Mouse (Mus musculus) limb, embryonic 12.5 days (tissue): ENCODE measurements around the gene Cenpm. TPM values are rescaled to one million over a fixed set of nuclear protein-coding genes. Genes with fewer than 3 reads are reported as not detected.

Source experiments
- ATAC-seq: fragments of 200-750 bp; cut with Nextera tagmentation; 2 replicates; pipeline ENCODE4 v1.8.0; 2017; ENCODE audit warnings: low read depth, moderate TSS enrichment; ENCODE audit not compliant: insufficient number of reproducible peaks, insufficient read depth, low FRiP score, low TSS enrichment
- H3K27ac ChIP-seq: fragments of 300-500 bp; sonication (generic); 2 replicates; pipeline ENCODE4 v1.5.1; 2016; ENCODE audit warnings: mild to moderate bottlenecking, moderate library complexity
- H3K27me3 ChIP-seq: fragments of 300-500 bp; sonication (generic); 2 replicates; pipeline ENCODE4 v1.6.1; 2016; ENCODE audit warnings: mild to moderate bottlenecking, moderate library complexity
- H3K36me3 ChIP-seq: fragments of 300-500 bp; sonication (generic); 2 replicates; pipeline ENCODE4 v1.6.1; 2016; ENCODE audit warnings: mild to moderate bottlenecking, moderate library complexity
- H3K4me1 ChIP-seq: fragments of 300-500 bp; sonication (generic); replicated peaks from 2 replicates; pipeline ENCODE4 v1.6.1; 2016
- H3K4me2 ChIP-seq: fragments of 300-500 bp; sonication (generic); 2 replicates; pipeline ENCODE4 v1.6.1; 2016; ENCODE audit warnings: mild to moderate bottlenecking, moderate library complexity
- H3K4me3 ChIP-seq: fragments of 300-500 bp; sonication (generic); replicated peaks from 2 replicates; pipeline ENCODE4 v1.5.1; 2016; ENCODE audit warnings: mild to moderate bottlenecking
- H3K9ac ChIP-seq: fragments of 300-500 bp; sonication (generic); replicated peaks from 2 replicates; pipeline ENCODE4 v1.6.1; 2016; ENCODE audit warnings: mild to moderate bottlenecking, moderate library complexity
- H3K9me3 ChIP-seq: fragments of 300-500 bp; sonication (generic); 2 replicates; pipeline ENCODE4 v1.6.1; 2016; ENCODE audit warnings: mild to moderate bottlenecking, moderate library complexity
- WGBS: fragments of 180-500 bp; shearing (Covaris S2); methylation state at CpG from one replicate; pipeline ENCODE4 v1.1.7; 2016; 5-methylcytosine and 5-hydroxymethylcytosine counted together
- polyA plus RNA-seq: library from polyadenylated mRNA; unstranded; fragments of >200 nt; fragmentation: Nextera tagmentation; extraction: Ambion mirVana; gene quantifications from 2 replicates; pipeline ENCODE4 v1.2.1, GENCODE M21; 2016

The Cenpm gene
- polyA plus RNA-seq = 75.5 and 75.7 TPM in 2 replicates

DNA sequence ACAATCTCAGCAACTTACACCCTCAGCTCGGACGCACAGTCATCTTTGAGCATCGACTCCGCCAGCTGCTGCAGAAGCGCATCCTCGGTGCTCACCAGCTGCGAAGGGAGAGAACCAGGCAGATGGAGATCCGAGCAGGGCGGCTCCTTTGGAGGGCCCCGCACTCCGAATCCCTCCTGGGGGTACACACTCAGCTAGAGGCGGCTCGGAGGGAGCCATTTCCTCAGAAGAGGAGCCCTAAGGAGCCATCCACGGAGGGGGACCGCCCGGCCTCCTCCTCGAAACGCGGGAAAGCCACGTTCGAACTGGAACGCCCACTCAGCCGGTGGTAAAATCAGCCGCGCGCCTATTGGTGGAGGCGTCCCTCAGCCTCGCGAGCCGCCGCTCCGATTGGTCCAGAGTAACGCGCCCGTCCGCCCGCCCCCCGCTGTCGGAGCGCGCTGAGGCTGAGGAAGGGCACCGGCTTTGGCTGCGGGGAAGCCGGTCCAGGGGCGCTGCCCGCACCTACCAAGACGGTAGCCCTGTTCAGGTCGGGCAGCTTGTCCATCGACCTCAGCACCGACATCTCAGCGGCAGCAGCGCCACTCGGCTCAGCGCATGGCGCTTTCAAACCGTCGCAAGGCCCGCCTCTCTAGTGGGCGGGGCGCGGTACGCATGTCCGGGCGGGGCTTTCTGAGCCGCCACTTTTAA is at the start of gene Cenpm:
TSS of gene Cenpm (minus strand) at position 634 of the 690 bp plus-strand sequence.
- H3K27me3 ChIP-seq = no peaks in the 10 kb centered on the region
- H3K27ac ChIP-seq = peak within 1 kb of the TSS; percentile 91
- H3K9ac ChIP-seq = peak within 1 kb of the TSS; percentile 70
- ATAC-seq = peak; percentile 94
- H3K4me2 ChIP-seq = peak within 1 kb of the TSS; percentile 93
- peak within 1 kb of the TSS; percentile 70 for H3K4me3 ChIP-seq
- no peaks in the 10 kb centered on the region for H3K9me3 ChIP-seq
- WGBS = under 1% methylated on average over 64 of the region's 65 CpGs
- H3K4me1 ChIP-seq = peaks cover 12% of the 10 kb centered on the region
- H3K36me3 ChIP-seq = peaks cover 6% of the 10 kb centered on the region; the same call in 1 of the 2 replicates

DNA sequence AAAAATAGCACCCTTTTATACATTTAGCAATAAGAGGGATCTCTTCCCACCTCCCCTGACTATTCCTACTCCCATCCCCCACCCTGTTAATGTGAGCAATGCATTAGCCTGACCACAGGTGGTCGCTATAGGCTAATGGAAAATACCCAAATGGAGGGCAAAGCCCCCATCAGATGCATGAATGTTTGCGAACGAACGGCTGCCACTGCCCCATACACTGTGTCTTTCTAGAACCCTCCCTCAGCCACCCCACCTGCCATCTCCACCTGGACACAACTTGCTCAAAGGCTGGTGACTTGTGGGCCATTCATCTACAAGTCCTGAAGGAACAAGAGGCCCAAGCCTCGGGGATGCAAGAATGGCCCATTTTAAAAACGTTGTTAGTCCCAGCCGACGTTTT is 49.5 kb upstream of the Cenpm start:
- Histone ChIP-seq H3K36me3 (peaks cover 21% of the 10 kb centered on the region), H3K4me3 (no peak overlapping the region), H3K27ac (no peak overlapping the region), H3K4me1 (peaks cover 7% of the 10 kb centered on the region), H3K9me3 (no peaks in the 10 kb centered on the region), H3K27me3 (peaks cover 7% of the 10 kb centered on the region), H3K9ac (no peak overlapping the region), H3K4me2 (no peak overlapping the region)
- WGBS = 53% methylated on average over 8 of the region's 8 CpGs
- no peak for ATAC-seq

DNA sequence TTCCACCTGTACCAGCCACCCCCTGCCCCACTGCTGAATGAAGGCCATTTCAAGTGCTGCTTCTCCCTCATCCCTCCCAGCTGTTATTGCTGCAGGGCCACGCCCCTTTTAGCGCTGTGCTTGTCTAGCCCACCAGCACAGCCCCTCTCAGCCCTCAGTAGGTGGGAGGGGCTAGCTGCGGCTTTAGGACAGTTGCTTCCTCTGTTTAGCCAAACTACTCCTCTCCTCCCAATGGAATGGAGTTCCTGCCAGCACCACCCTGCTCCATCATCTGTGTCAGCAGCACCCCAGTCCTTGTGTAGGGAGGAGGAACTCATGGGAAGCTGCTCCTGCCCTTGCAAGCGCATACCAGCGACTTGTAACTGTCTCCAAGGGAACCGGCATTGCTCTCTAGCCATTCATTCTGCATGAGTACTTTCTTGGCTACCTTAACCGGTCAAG is 48.7 kb upstream of the Cenpm start:
- peak; percentile 52 for ATAC-seq
- peak overlapping the region; percentile 43 for H3K4me2 ChIP-seq

DNA sequence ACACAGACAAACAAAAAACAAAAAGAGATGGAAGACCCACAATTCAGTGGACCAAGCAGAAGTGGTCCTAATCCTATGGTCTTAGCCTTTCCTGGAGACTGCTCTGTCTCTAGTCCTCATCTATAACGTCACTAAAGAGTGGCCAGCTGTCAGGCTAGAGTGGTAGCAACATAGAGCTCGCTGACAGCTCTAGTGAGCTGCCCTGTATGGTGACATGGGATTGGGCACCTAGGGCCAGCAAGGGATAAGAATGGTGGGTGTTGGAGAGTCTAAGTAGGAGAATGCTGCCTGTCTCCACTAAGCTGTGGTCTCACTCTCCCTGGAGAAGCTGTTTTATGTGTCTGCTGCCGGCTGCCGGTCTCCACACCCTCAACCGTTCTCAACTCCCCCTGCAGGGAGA is 48.3 kb upstream of the Cenpm start:
- ATAC-seq = no peak
- peak overlapping the region; percentile 43 for H3K4me2 ChIP-seq
- no peak overlapping the region for H3K9ac ChIP-seq
- H3K36me3 ChIP-seq = peaks cover 33% of the 10 kb centered on the region
- H3K9me3 ChIP-seq = no peaks in the 10 kb centered on the region
- 0 out of 2 replicates have a peak overlapping the region, but pooled peaks have one; percentile 4 for H3K4me3 ChIP-seq
- 30% methylated on average over 4 of the region's 5 CpGs for WGBS
- no peaks in the 10 kb centered on the region for H3K27me3 ChIP-seq
- H3K27ac ChIP-seq = no peak overlapping the region
- peaks cover 7% of the 10 kb centered on the region for H3K4me1 ChIP-seq

More for the DNA sequence above, 48.7 kb upstream of the Cenpm start:
- 0 out of 2 replicates have a peak overlapping the region, but pooled peaks have one; percentile 4 for H3K4me3 ChIP-seq
- H3K4me1 ChIP-seq = peaks cover 7% of the 10 kb centered on the region
- peaks cover 29% of the 10 kb centered on the region for H3K36me3 ChIP-seq
- no peak overlapping the region for H3K9ac ChIP-seq
- no peaks in the 10 kb centered on the region for H3K27me3 ChIP-seq
- WGBS = 21% methylated on average over 7 of the region's 7 CpGs
- no peaks in the 10 kb centered on the region for H3K9me3 ChIP-seq
- no peak overlapping the region; the same call in 1 of the 2 replicates for H3K27ac ChIP-seq

DNA sequence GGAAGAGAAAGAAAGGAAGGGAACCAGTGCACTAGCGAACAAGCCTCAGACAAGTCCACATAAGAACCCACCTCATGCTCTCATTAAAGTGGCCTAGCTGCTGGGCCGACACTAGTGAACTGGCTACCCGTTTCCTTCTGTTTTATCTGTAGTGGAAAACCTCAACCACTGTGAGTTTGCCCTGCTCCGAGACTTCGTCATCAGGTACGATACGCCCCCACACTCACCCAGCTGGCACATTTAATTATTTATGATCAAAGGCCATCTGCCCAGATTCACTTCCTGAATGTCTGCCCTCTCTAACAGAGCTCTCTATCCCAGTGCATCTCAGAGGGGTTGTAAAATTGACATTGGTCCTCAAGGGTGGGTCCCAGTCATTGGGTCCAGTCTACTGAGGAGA is 45.7 kb upstream of the Cenpm start:
- no peak for ATAC-seq
- no peaks in the 10 kb centered on the region for H3K27me3 ChIP-seq
- H3K9me3 ChIP-seq = no peaks in the 10 kb centered on the region
- no peak overlapping the region for H3K27ac ChIP-seq
- WGBS = 91% methylated on average over 7 of the region's 7 CpGs
- no peak overlapping the region for H3K9ac ChIP-seq
- H3K4me3 ChIP-seq = no peak overlapping the region
- peaks cover 7% of the 10 kb centered on the region for H3K4me1 ChIP-seq
- peaks cover 58% of the 10 kb centered on the region for H3K36me3 ChIP-seq
- H3K4me2 ChIP-seq = no peak overlapping the region

DNA sequence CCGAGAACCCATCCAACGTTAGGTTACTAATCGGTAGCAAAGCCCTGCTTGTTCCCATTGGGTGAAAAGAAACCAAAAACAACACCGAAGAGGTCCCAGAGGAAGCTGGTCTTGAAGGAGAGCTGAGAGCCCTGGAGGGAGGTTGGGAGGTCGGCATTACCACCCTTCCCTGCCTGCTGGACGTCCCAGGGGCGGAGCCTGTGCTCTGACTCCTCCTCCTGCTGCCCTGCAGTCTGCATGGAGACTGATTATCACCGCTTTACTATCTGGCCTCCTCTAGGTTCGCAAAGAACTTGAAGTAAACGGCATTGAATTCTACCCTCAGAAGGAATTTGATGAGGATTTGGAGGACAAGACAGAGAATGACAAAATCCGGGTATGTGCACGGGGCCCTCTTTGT is 41.6 kb upstream of the Cenpm start:
- H3K4me3 ChIP-seq = no peak overlapping the region
- WGBS = 58% methylated on average over 12 of the region's 12 CpGs
- H3K36me3 ChIP-seq = peaks cover 84% of the 10 kb centered on the region
- H3K9me3 ChIP-seq = no peaks in the 10 kb centered on the region
- H3K4me1 ChIP-seq = no peaks in the 10 kb centered on the region
- no peaks in the 10 kb centered on the region for H3K27me3 ChIP-seq
- no peak overlapping the region for H3K27ac ChIP-seq
- H3K4me2 ChIP-seq = no peak overlapping the region
- ATAC-seq = no peak
- H3K9ac ChIP-seq = no peak overlapping the region

DNA sequence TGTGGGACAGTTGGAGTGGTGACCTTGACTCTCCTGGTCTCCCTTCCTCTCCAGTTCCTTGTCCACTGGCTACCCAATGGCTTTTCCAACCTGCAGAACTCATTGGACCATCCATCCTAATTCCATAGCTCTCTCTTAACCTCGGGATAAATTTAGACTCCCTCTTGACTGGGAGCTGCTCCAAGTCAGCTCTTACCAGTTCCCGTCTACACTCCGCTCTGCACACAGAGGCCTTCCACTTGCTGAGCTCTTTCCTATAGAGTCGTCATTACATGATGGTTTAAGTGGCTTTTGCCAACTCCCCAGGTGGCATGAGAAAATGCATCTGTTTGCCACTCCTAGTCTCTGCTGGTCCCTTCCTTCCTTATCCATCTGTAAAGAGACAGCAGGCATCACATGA is 36.1 kb upstream of the Cenpm start:
- no peak overlapping the region for H3K4me3 ChIP-seq
- H3K9ac ChIP-seq = no peak overlapping the region
- no peaks in the 10 kb centered on the region; the same call in 1 of the 2 replicates for H3K27me3 ChIP-seq
- no peak overlapping the region for H3K27ac ChIP-seq
- peaks cover 12% of the 10 kb centered on the region for H3K4me1 ChIP-seq
- ATAC-seq = no peak
- H3K4me2 ChIP-seq = no peak overlapping the region
- peaks cover 65% of the 10 kb centered on the region for H3K36me3 ChIP-seq
- WGBS = 83% methylated on average over 4 of the region's 4 CpGs
- H3K9me3 ChIP-seq = no peaks in the 10 kb centered on the region

DNA sequence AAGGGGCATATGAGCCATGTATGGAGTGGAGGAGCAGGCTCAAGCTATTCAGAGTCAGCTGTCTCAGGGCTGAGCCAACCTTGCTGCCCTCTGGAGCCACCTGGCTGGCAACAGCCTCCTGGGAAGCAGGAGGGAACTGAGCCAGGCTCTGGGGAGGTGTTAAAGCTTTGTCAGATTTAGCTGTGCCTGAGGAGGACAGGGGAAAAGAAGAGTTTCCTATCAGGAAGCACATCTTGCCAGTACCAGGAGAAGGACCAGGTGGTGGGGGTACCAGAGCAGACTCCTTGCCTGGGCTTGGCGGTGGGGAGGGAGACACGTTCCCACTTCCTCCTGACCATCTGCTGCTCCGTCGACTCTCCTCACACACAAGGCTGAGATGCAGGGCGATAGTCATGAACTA is 33.0 kb upstream of the Cenpm start:
- 75% methylated on average over 5 of the region's 5 CpGs for WGBS
- no peaks in the 10 kb centered on the region for H3K9me3 ChIP-seq
- H3K4me1 ChIP-seq = peaks cover 12% of the 10 kb centered on the region
- peaks cover 26% of the 10 kb centered on the region for H3K27me3 ChIP-seq
- H3K4me3 ChIP-seq = no peak overlapping the region
- no peak overlapping the region for H3K9ac ChIP-seq
- no peak for ATAC-seq
- H3K4me2 ChIP-seq = no peak overlapping the region
- H3K36me3 ChIP-seq = peaks cover 35% of the 10 kb centered on the region
- no peak overlapping the region for H3K27ac ChIP-seq

DNA sequence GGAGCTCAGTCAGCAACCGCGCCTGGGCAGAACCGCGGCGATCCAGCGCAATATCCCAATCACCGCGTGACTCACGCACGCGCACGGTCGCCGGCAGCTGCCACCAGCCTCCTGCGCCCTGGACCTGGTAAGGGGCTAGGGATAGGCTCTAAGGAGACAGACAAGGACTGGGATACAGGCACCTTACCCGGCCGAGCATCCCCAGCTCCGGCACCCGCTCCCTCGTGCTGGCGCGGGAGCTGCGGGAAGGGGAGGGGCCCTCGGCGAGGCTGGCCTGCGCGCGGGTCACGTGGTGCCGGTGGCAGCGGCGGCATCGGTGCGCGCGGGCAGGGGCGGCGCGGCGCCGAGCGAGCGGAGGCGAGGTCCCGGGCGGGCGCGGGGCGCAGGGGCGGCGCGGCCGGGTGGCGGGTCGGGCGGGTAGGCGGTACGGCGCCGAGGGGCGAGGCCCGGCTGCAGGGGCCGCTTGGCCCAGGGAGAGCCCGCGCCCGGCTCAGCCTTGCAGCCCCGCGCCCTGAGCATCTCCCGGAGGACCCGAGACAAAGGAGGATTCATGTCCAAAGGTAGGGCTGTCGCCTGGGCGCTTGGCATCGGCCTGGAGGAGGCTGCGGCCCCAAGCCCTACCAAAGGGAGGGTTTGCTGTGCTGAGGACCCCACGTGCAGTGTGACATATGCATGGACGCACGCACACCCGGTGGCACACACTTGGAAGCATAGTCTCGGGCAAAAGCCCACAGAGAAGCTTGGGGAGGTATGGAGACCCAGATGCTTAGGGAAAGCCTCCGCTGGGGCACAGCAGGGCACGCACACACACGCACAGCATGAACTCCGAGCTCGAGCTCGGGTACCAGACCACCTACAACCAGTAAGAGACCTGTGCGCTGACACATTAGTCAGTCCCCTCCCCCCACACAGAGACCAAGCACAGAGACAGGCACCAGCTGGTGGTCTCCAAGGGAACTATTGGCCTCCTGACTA is 30.7 kb upstream of the Cenpm start:
- ATAC-seq = peak; percentile 62; the same call in 1 of the 2 replicates
- peak overlapping the region; percentile 69 for H3K4me3 ChIP-seq
- H3K9me3 ChIP-seq = no peaks in the 10 kb centered on the region
- H3K27me3 ChIP-seq = peaks cover 40% of the 10 kb centered on the region
- H3K27ac ChIP-seq = no peak overlapping the region
- H3K36me3 ChIP-seq = peaks cover 17% of the 10 kb centered on the region
- peaks cover 12% of the 10 kb centered on the region for H3K4me1 ChIP-seq
- WGBS = 1% methylated on average over 82 of the region's 86 CpGs
- H3K4me2 ChIP-seq = peak overlapping the region; percentile 95
- peak overlapping the region; percentile 74 for H3K9ac ChIP-seq

DNA sequence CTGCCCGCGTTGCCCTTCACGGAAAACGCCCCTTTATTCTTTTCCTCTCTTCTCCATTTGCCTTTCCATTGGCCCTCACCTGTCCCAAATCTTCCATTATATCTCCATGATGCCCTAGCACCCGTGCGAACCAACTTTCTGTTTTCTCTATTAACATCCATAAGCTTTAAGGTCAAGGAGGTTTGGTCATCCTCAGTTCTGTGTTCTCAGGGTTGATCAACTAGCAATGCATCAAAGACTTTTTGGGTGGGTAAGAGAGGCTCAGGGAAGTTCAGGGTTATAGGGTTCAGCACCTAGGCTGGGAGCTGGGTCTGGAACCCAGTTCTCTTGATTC is 30.0 kb upstream of the Cenpm start, which contains the start of gene Sept3:
TSS of gene Sept3 (plus strand) at position 301 of the 334 bp plus-strand sequence.
- ATAC-seq = no peak
- WGBS = 28% methylated on average over 6 of the region's 6 CpGs
- peaks cover 40% of the 10 kb centered on the region for H3K27me3 ChIP-seq
- peak within 1 kb of the TSS; percentile 95 for H3K4me2 ChIP-seq
- peaks cover 11% of the 10 kb centered on the region for H3K36me3 ChIP-seq
- no peak within 1 kb of the TSS for H3K27ac ChIP-seq
- H3K9me3 ChIP-seq = no peaks in the 10 kb centered on the region
- H3K9ac ChIP-seq = peak within 1 kb of the TSS; percentile 74
- H3K4me3 ChIP-seq = peak within 1 kb of the TSS; percentile 69
- H3K4me1 ChIP-seq = peaks cover 12% of the 10 kb centered on the region

DNA sequence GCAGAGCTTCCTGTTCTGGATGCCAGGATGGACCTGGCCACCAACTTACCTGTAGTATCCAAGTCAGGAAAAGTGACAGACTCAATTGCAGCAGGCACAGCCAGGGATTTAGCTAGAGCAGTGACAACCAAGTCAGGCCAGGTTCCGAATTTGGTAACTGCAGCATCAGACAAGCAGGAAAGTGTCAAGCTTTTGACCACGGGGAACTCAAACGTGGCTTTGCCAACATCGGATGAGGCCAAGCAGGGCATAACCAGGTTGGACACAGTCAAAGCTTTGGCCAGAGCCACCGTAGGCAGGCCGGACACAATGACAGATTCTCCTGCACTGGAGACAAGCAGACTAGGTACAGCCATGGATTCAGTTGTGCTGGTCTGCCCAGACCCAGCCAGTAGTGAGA is 27.7 kb upstream of the Cenpm start:
- 81% methylated on average over 6 of the region's 6 CpGs for WGBS
- H3K27me3 ChIP-seq = peaks cover 40% of the 10 kb centered on the region

More for the DNA sequence above, 27.7 kb upstream of the Cenpm start:
- H3K4me2 ChIP-seq = no peak overlapping the region
- H3K4me3 ChIP-seq = no peak overlapping the region
- no peak for ATAC-seq
- no peak overlapping the region for H3K27ac ChIP-seq
- peaks cover 16% of the 10 kb centered on the region for H3K4me1 ChIP-seq
- peaks cover 1% of the 10 kb centered on the region; the same call in 1 of the 2 replicates for H3K36me3 ChIP-seq
- H3K9ac ChIP-seq = no peak overlapping the region
- H3K9me3 ChIP-seq = no peaks in the 10 kb centered on the region
